Mouse (Mus musculus) CH12.LX (cell line): ENCODE data around the gene Mybphl. TPM values are rescaled to one million over a fixed set of nuclear protein-coding genes. Genes with fewer than 3 reads are reported as not detected.

Source experiments
- DNase-seq: peaks from one replicate; pipeline ENCODE4 v3.0.0-alpha.2; 2013; ENCODE audit errors: extremely low read depth
- H3K27ac ChIP-seq: 2 replicates; pipeline ENCODE4 v1.5.1; 2012; ENCODE audit warnings: low read depth, mild to moderate bottlenecking, control low read depth, moderate library complexity; ENCODE audit not compliant: insufficient read depth
- H3K27me3 ChIP-seq: replicated peaks from 2 replicates; pipeline ENCODE3; 2012; ENCODE audit warnings: inconsistent platforms
- H3K36me3 ChIP-seq, 2 experiments: replicated peaks in 1 of 2; 2 replicates each; pipeline versions ENCODE3 to v1.6.1; 2012; ENCODE audit warnings: inconsistent platforms in 1 of 2, low read length in 1 of 2, mild to moderate bottlenecking in 1 of 2, mixed read lengths in 1 of 2, moderate library complexity in 1 of 2; ENCODE audit not compliant: control insufficient read depth in 1 of 2, insufficient read depth in 1 of 2
- H3K4me1 ChIP-seq, 2 experiments: 2 replicates each; pipeline ENCODE4 v1.6.1; 2012; ENCODE audit warnings: inconsistent platforms in 1 of 2, moderate library complexity in 1 of 2; ENCODE audit not compliant: insufficient read depth in 2 of 2, control insufficient read depth in 1 of 2
- H3K4me2 ChIP-seq: 2 replicates; pipeline ENCODE4 v1.6.1; 2012; ENCODE audit warnings: low read depth, mild to moderate bottlenecking, control low read depth; ENCODE audit not compliant: poor library complexity, insufficient read depth, severe bottlenecking
- H3K4me3 ChIP-seq, 3 experiments: fragments of 150-350 bp in 1 of 3; sonication (generic) in 1 of 3; replicated peaks in 1 of 3; 2 replicates each; pipeline versions ENCODE3 to v1.5.1; 2011 to 2012; ENCODE audit warnings: low read depth in 2 of 3, low read length in 2 of 3, mild to moderate bottlenecking in 2 of 3, moderate library complexity in 2 of 3, control low read depth in 1 of 3, improper control_type of control experiment in 1 of 3, inconsistent platforms in 1 of 3, mixed read lengths in 1 of 3; ENCODE audit not compliant: poor library complexity in 1 of 3
- H3K79me2 ChIP-seq: replicated peaks from 2 replicates; pipeline ENCODE4 v1.6.1; 2012; ENCODE audit warnings: mild to moderate bottlenecking, moderate library complexity; ENCODE audit not compliant: control insufficient read depth, poor library complexity, insufficient read depth, severe bottlenecking; ENCODE audit errors: extremely low read depth
- H3K9ac ChIP-seq: 2 replicates; pipeline ENCODE4 v1.6.1; 2012; ENCODE audit warnings: low read depth, mild to moderate bottlenecking, control low read depth, moderate library complexity; ENCODE audit not compliant: insufficient read depth
- H3K9me3 ChIP-seq: replicated peaks from 2 replicates; pipeline ENCODE3; 2012; ENCODE audit warnings: low read length, inconsistent platforms, mixed read lengths
- E2F4 ChIP-seq: IDR thresholded peaks from 2 replicates; pipeline ENCODE4 v1.6.1; 2011; ENCODE audit warnings: low read depth, low read length, improper control_type of control experiment; ENCODE audit not compliant: insufficient replicate concordance
- ELF1 ChIP-seq: IDR thresholded peaks from 2 replicates; pipeline ENCODE4 v1.6.1; 2014; ENCODE audit warnings: low read depth, mild to moderate bottlenecking, inconsistent platforms, low read length, improper control_type of control experiment
- ETS1 ChIP-seq: conservative IDR thresholded peaks from 2 replicates; pipeline ENCODE4 v1.6.1; 2012; ENCODE audit warnings: low read depth, mild to moderate bottlenecking, inconsistent platforms, low read length, improper control_type of control experiment, moderate library complexity
- GABPA ChIP-seq: IDR thresholded peaks from 2 replicates; pipeline ENCODE4 v1.6.1; 2012; ENCODE audit warnings: low read depth, low read length, improper control_type of control experiment, inconsistent platforms; ENCODE audit not compliant: insufficient replicate concordance
- IRF4 ChIP-seq: IDR thresholded peaks from 2 replicates; pipeline ENCODE4 v1.6.1; 2014; ENCODE audit warnings: low read depth, mild to moderate bottlenecking, inconsistent platforms, low read length, improper control_type of control experiment
- JUN ChIP-seq: IDR thresholded peaks from 2 replicates; pipeline ENCODE4 v1.6.1; 2011; ENCODE audit warnings: low read depth, mild to moderate bottlenecking, low read length, improper control_type of control experiment, moderate library complexity; ENCODE audit not compliant: insufficient read depth
- KAT2A ChIP-seq: IDR thresholded peaks from 2 replicates; pipeline ENCODE4 v1.6.1; 2012; ENCODE audit warnings: low read length, improper control_type of control experiment, inconsistent platforms; ENCODE audit not compliant: insufficient replicate concordance
- MXI1 ChIP-seq: IDR thresholded peaks from 2 replicates; pipeline ENCODE4 v1.6.1; 2011; ENCODE audit warnings: mild to moderate bottlenecking, low read depth, low read length, improper control_type of control experiment
- NELFE ChIP-seq: IDR thresholded peaks from 2 replicates; pipeline ENCODE4 v1.6.1; 2011; ENCODE audit warnings: low read depth, low read length, improper control_type of control experiment
- PAX5 ChIP-seq: IDR thresholded peaks from 2 replicates; pipeline ENCODE4 v1.6.1; 2012; ENCODE audit warnings: low read length, inconsistent platforms, mixed read lengths
- RAD21 ChIP-seq: IDR thresholded peaks from 2 replicates; pipeline ENCODE4 v1.6.1; 2011; ENCODE audit warnings: low read depth, mild to moderate bottlenecking, low read length, improper control_type of control experiment, moderate library complexity
- RCOR1 ChIP-seq: conservative IDR thresholded peaks from 2 replicates; pipeline ENCODE4 v1.6.1; 2012; ENCODE audit warnings: low read depth, mild to moderate bottlenecking, inconsistent platforms, low read length, improper control_type of control experiment
- TCF12 ChIP-seq: IDR thresholded peaks from 2 replicates; pipeline ENCODE4 v1.6.1; 2014; ENCODE audit warnings: low read depth, mild to moderate bottlenecking, inconsistent platforms, low read length, improper control_type of control experiment
- USF1 ChIP-seq: IDR thresholded peaks from 2 replicates; pipeline ENCODE4 v1.6.1; 2014; ENCODE audit warnings: low read depth, mild to moderate bottlenecking, inconsistent platforms, low read length, improper control_type of control experiment
- USF2 ChIP-seq: conservative IDR thresholded peaks from 2 replicates; pipeline ENCODE4 v1.6.1; 2011; ENCODE audit warnings: low read depth, low read length, improper control_type of control experiment
- ZC3H11A ChIP-seq: IDR thresholded peaks from 2 replicates; pipeline ENCODE4 v1.6.1; 2012; ENCODE audit warnings: low read depth, mild to moderate bottlenecking, inconsistent platforms, low read length, improper control_type of control experiment
- ZNF384 ChIP-seq: IDR thresholded peaks from 2 replicates; pipeline ENCODE4 v1.6.1; 2012; ENCODE audit warnings: low read depth, low read length, improper control_type of control experiment, inconsistent platforms
- dilution Hi-C: fragments of 300-500 bp; cut with MboI; formaldehyde crosslinking; loops from 2 replicates; pipeline ENCODE4 v1.14.3; 2020; ENCODE audit warnings: low sequenced_read_pairs; ENCODE audit not compliant: extremely low pct_unique_long_range_greater_than_20kb, extremely low pct_ligation_motif_present
- in situ Hi-C: fragments of 300-500 bp; cut with MboI; formaldehyde crosslinking; loops from 3 replicates; pipeline ENCODE4 v1.14.3; 2019; ENCODE audit warnings: low sequenced_read_pairs, low pct_ligation_motif_present, low pct_unique_long_range_greater_than_20kb, mixed read lengths
- polyA plus RNA-seq: library from polyadenylated mRNA; unstranded; fragments of >175 nt; gene quantifications from 2 replicates; pipeline ENCODE4 v1.2.1, GENCODE M21; 2012; ENCODE audit warnings: low read depth; ENCODE audit not compliant: insufficient read length
- total RNA-seq, 2 experiments: library from RNA; depleted of rRNA; stranded (reverse); fragments of 300-350 nt in 1 of 2; fragments of >200 nt in 1 of 2; gene quantifications; 2 replicates each; pipeline ENCODE4 v1.2.3; 2012 to 2014

Gene Mybphl
- total and polyA plus RNA-seq, 3 experiments: not detected

DNA sequence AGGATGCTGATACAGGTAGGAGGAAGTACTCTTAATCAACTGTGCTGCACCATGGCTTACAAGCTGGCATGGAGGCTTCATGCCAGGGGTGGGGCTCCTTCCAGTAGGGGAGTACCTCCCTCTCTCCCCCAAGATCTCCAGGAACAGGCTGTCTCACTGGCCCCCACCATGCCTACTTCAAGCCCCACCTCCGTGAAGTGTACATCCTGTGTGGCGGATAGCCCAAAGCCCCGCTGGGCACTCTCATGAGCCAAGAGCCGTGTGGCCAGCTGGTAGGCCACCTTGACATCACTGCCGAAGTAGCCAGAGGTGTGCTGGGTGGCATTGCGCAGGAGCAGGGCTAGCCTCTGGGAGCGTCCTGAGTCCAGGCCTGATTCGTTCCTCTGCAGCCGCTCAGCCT is 33.6 kb downstream of the Mybphl start:
- H3K4me2 ChIP-seq: no peak overlapping the region
- H3K4me3 ChIP-seq: no peak overlapping the region
- in situ Hi-C loops (no loop called here), dilution Hi-C loops (no loop called here)
- H3K27ac ChIP-seq: no peak overlapping the region
- no peak overlapping the region for H3K9ac ChIP-seq
- peaks cover 4 to 11% of the 10 kb centered on the region in 2 experiments for H3K4me1 ChIP-seq
- no peaks in the 10 kb centered on the region for H3K36me3 ChIP-seq
- peaks cover 93% of the 10 kb centered on the region for H3K27me3 ChIP-seq
- no peaks in the 10 kb centered on the region for H3K9me3 ChIP-seq
- H3K79me2 ChIP-seq: no peaks in the 10 kb centered on the region
- no peak for TF ChIP-seq TCF12
- TF ChIP-seq ETS1: no peak
- no peak for TF ChIP-seq USF2
- no peak for TF ChIP-seq GABPA
- no peak for TF ChIP-seq ZNF384
- TF ChIP-seq JUN: no peak
- TF ChIP-seq KAT2A: no peak
- TF ChIP-seq RAD21: no peak
- no peak for TF ChIP-seq PAX5
- no peak for TF ChIP-seq USF1
- TF ChIP-seq MXI1: no peak
- no peak for TF ChIP-seq IRF4
- no peak for TF ChIP-seq RCOR1
- no peak for TF ChIP-seq ELF1
- no peak for DNase-seq

GRCm38 (mm10) chr3:108400442-108400841 is 35.7 kb downstream of the Mybphl start:
- dilution Hi-C loops: no loop called here
- peaks cover 92% of the 10 kb centered on the region for H3K27me3 ChIP-seq
- in situ Hi-C loops: loop anchor here (25.0 kb wide), 1 partner anchor 387 kb away; no protein-coding TSS in a partner anchor

More at GRCm38 (mm10) chr3:108400442-108400841, 35.7 kb downstream of the Mybphl start:
- DNase-seq: no peak
- Histone ChIP-seq H3K4me2 (no peak overlapping the region), H3K9me3 (no peaks in the 10 kb centered on the region), H3K27ac (no peak overlapping the region), H3K4me3 (no peak overlapping the region), H3K79me2 (no peaks in the 10 kb centered on the region), H3K4me1 (peaks cover 2 to 16% of the 10 kb centered on the region in 2 experiments), H3K36me3 (no peaks in the 10 kb centered on the region), H3K9ac (no peak overlapping the region)
- no peak for TF ChIP-seq E2F4
- no peak for TF ChIP-seq NELFE
- no peak for TF ChIP-seq ZC3H11A
